Mouse (Mus musculus) lung, embryonic 14.5 days (tissue): ENCODE data around the gene Dnah17. TPM values are rescaled to one million over a fixed set of nuclear protein-coding genes. Genes with fewer than 3 reads are reported as not detected.

Source experiments
- ATAC-seq: fragments of 200-750 bp; cut with Nextera tagmentation; 2 replicates; pipeline ENCODE4 v1.8.0; 2017; ENCODE audit warnings: mild to moderate bottlenecking, moderate TSS enrichment, moderate library complexity; ENCODE audit not compliant: insufficient read depth
- DNase-seq: peaks from one replicate; pipeline ENCODE4 v3.0.0-alpha.2; 2015
- H3K27ac ChIP-seq: fragments of 300-500 bp; sonication (generic); 2 replicates; pipeline ENCODE4 v1.5.1; 2014; ENCODE audit warnings: low read depth, mild to moderate bottlenecking, moderate library complexity
- H3K27me3 ChIP-seq: fragments of 300-500 bp; sonication (generic); 2 replicates; pipeline ENCODE4 v1.6.1; 2014; ENCODE audit warnings: low read length, control low read depth; ENCODE audit not compliant: insufficient read depth
- H3K36me3 ChIP-seq: fragments of 300-500 bp; sonication (generic); 2 replicates; pipeline ENCODE4 v1.6.1; 2014; ENCODE audit warnings: control low read depth; ENCODE audit not compliant: insufficient read depth
- H3K4me1 ChIP-seq: fragments of 300-500 bp; sonication (generic); 2 replicates; pipeline ENCODE4 v1.6.1; 2014; ENCODE audit warnings: antibody characterized with exemption, control low read depth; ENCODE audit not compliant: insufficient read depth
- H3K4me2 ChIP-seq: fragments of 300-500 bp; sonication (generic); 2 replicates; pipeline ENCODE4 v1.6.1; 2014; ENCODE audit warnings: mild to moderate bottlenecking
- H3K4me3 ChIP-seq: fragments of 300-500 bp; sonication (generic); 2 replicates; pipeline ENCODE4 v1.5.1; 2014; ENCODE audit warnings: low read depth, low read length
- H3K9ac ChIP-seq: fragments of 300-500 bp; sonication (generic); 2 replicates; pipeline ENCODE4 v1.6.1; 2014
- H3K9me3 ChIP-seq: fragments of 300-500 bp; sonication (generic); 2 replicates; pipeline ENCODE4 v1.6.1; 2016; ENCODE audit warnings: low read depth, low read length, control low read depth
- CTCF ChIP-seq: IDR thresholded peaks from 2 replicates; pipeline ENCODE4 v1.5.1; 2016; ENCODE audit warnings: antibody characterized with exemption, low read depth
- WGBS: fragments of 180-500 bp; shearing (Covaris S2); extraction: QIAGEN DNeasy Blood & Tissue Kit; methylation state at CpG from one replicate; pipeline ENCODE4 v1.1.7; 2014; 5-methylcytosine and 5-hydroxymethylcytosine counted together
- polyA plus RNA-seq: library from polyadenylated mRNA; unstranded; fragments of >200 nt; fragmentation: Nextera tagmentation; extraction: Ambion mirVana; gene quantifications from 2 replicates; pipeline ENCODE4 v1.2.1, GENCODE M21; 2014

Dnah17 gene
- polyA plus RNA-seq, 1 experiment from 2014 or later: 0.29 TPM

DNA sequence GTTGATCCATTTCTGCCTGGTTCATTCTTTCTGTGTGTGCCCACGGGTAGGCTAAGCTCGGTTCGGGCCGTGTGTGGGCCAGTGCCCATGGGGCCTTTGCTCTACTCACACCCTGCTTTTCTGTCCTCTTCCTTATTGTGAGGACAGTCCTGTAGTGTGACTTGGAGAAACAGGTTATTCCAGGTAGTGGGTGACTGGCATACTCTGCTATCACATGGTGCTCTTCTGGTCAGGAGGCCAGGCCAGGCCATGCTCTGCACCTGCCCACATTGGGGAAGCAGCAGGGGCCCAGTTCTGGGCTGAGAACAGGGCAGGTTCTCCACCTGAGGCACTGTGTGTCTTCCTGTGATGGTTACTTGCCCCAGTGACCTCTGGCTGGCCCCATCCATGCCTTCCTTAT lies 132.1 kb downstream of the Dnah17 start:
- ATAC-seq (no peak), DNase-seq (no peak)
- peaks cover 49% of the 10 kb centered on the region for H3K36me3 ChIP-seq
- peaks cover 2% of the 10 kb centered on the region; the same call in 1 of the 2 replicates for H3K4me1 ChIP-seq
- H3K9me3 ChIP-seq: no peaks in the 10 kb centered on the region
- 91% methylated on average over 4 of the region's 4 CpGs for WGBS
- no peak overlapping the region for H3K4me2 ChIP-seq
- no peak for TF ChIP-seq CTCF
- no peak overlapping the region for H3K4me3 ChIP-seq
- no peaks in the 10 kb centered on the region for H3K27me3 ChIP-seq
- no peak overlapping the region for H3K27ac ChIP-seq
- H3K9ac ChIP-seq: no peak overlapping the region

DNA sequence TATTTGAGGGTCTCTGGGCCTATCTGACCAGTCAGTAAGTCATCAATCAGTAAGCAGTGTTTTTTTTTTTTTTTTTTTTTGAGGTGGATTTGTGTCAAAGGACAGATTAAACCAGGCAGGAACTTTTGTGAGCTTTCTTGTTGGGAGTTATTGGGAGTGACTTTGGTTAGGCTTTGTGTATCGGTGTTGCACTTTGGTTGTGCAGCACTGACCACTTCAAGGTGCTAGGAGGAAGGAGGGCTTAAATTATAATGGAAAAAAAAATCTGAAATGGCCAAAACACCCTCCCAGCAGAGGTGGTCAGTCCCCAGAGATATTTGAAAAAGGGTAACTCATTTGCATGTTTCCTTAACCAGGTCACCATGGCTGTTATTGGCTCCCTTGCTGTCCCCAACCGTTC lies 133.3 kb downstream of the Dnah17 start:
- Histone ChIP-seq H3K9me3 (no peaks in the 10 kb centered on the region), H3K4me3 (no peak overlapping the region), H3K9ac (no peak overlapping the region), H3K4me1 (peaks cover 5% of the 10 kb centered on the region; the same call in 1 of the 2 replicates), H3K27ac (no peak overlapping the region), H3K4me2 (no peak overlapping the region), H3K36me3 (peaks cover 39% of the 10 kb centered on the region), H3K27me3 (no peaks in the 10 kb centered on the region)
- 87% methylated on average over 2 of the region's 2 CpGs for WGBS
- no peak for TF ChIP-seq CTCF
- DNase-seq (no peak), ATAC-seq (no peak)

DNA sequence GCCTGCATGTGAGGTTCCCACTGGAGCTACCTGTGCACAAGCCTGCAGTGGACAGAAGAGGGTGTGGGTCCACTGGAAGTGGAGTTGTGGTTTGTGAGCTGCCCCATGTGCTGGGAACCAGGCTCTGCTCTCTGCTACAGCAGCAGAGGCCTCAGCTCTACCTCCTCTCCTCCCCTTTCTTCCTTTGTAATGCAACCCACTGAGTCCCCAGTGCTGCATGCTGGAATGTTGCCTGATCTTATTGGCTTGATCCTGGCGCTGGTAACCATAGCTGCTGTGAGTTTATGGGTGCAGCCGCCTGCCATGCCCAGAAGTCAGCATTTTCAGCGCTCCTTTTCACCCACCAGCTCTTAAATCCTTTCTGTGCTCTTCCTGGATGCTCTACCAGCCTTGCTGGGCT lies 134.4 kb downstream of the Dnah17 start:
- Histone ChIP-seq H3K9me3 (no peaks in the 10 kb centered on the region), H3K4me2 (no peak overlapping the region), H3K36me3 (peaks cover 29% of the 10 kb centered on the region), H3K27ac (no peak overlapping the region), H3K9ac (no peak overlapping the region), H3K4me3 (no peak overlapping the region), H3K27me3 (no peaks in the 10 kb centered on the region), H3K4me1 (peaks cover 5% of the 10 kb centered on the region; the same call in 1 of the 2 replicates)
- DNase-seq (no peak), ATAC-seq (no peak)
- 49% methylated on average over 3 of the region's 3 CpGs for WGBS
- no peak for TF ChIP-seq CTCF

DNA sequence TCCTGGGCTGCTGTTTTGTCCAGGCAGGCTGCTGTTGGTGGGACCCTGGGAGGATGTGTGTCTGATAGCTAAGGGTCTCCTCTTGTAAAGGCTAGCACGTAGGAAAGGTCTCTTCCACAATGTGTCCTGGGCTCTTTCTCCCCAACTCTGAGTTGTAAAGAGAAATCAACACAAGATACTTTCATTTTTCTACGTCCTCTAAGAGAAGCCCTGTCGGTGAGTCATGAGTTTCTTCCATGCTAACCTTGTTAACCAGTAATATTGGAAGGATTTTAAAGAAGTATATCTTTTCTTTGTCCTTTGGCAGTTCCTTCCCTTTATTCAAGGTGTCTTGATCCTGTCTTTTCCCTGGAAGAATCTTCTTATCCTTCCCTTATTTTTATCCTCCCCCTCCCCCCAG lies 134.8 kb downstream of the Dnah17 start:
- Histone ChIP-seq H3K4me1 (peaks cover 5% of the 10 kb centered on the region; the same call in 1 of the 2 replicates), H3K9me3 (no peaks in the 10 kb centered on the region), H3K4me2 (no peak overlapping the region), H3K9ac (no peak overlapping the region), H3K27ac (no peak overlapping the region), H3K4me3 (no peak overlapping the region), H3K27me3 (no peaks in the 10 kb centered on the region), H3K36me3 (peaks cover 25% of the 10 kb centered on the region)
- no peak for TF ChIP-seq CTCF
- ATAC-seq: no peak
- 69% methylated on average over 3 of the region's 3 CpGs for WGBS
- DNase-seq: no peak

DNA sequence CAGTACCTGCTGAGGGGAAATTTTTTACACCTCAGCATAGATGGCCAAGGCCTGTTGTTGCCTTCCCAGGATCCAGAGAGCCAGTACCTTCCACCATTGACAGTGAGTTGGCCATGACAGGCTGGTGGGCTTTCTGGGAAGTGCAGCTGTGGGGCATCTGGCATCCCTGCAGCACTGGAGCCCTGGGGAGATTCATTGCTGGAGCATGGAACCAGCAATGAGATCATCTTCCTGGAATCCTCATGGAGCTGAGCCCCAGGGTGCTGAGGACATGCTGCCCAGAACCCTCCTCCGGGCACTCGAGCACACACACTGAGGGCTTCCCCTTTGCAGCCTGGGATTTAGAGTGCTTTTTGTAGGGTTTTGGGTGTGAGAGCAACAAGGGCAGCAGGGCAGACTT lies 135.2 kb downstream of the Dnah17 start:
- no peaks in the 10 kb centered on the region for H3K27me3 ChIP-seq
- peaks cover 20% of the 10 kb centered on the region for H3K36me3 ChIP-seq
- H3K27ac ChIP-seq: no peak overlapping the region
- no peak overlapping the region for H3K4me2 ChIP-seq
- no peak for DNase-seq
- no peak overlapping the region for H3K9ac ChIP-seq
- WGBS: 73% methylated on average over 2 of the region's 2 CpGs
- no peaks in the 10 kb centered on the region for H3K9me3 ChIP-seq
- H3K4me3 ChIP-seq: no peak overlapping the region
- ATAC-seq: no peak
- H3K4me1 ChIP-seq: peaks cover 5% of the 10 kb centered on the region; the same call in 1 of the 2 replicates
- TF ChIP-seq CTCF: 0 out of 2 replicates have a peak, but pooled peaks have one; percentile 6

DNA sequence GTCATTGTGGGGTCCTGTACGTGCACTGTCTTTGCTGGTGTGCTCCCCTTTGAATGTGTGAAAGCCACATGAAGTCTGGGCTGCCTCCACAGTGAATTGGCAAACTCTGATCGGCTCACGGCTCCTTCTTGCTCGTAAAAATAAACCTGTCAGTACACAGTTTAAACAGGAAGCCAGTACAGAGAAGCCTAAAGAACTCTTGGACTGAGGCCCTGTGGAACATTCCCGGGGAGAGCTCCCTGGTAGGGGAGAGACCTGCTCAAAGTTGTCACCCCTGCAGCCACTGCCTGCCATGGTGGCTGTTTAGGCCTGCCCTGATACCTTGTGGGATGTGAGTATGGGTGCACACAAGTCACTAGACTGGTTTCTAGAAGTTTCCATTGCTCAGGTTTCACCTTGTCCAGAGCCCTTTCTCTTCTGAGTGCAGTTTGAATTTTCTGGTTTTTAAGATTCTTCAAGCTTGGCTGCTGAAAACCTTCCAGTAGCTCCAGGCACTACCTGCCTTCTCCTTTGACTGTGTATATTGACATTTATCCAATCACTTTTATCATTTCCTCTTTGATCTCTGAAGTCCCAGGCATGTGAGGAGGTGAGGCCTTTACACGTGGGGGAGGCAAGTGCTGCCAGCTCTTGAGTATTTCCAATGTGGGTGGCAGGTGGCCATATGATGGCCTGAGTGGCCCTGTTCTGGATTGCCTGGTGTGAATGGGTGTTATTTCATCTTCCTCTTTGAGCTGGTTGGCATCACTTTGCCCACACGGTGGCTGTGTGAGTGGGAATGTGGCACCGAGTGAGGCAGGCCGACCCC lies 136.0 kb downstream of the Dnah17 start:
- DNase-seq: peak; percentile 43
- Histone ChIP-seq H3K27ac (peak overlapping the region; percentile 42; the same call in 1 of the 2 replicates), H3K9ac (0 out of 2 replicates have a peak overlapping the region, but pooled peaks have one; percentile 27), H3K36me3 (peaks cover 13% of the 10 kb centered on the region), H3K4me3 (no peak overlapping the region), H3K9me3 (no peaks in the 10 kb centered on the region), H3K27me3 (no peaks in the 10 kb centered on the region), H3K4me1 (peaks cover 5% of the 10 kb centered on the region; the same call in 1 of the 2 replicates), H3K4me2 (peak overlapping the region; percentile 4; the same call in 1 of the 2 replicates)
- no peak for TF ChIP-seq CTCF
- WGBS: 39% methylated on average over 9 of the region's 9 CpGs
- ATAC-seq: peak; percentile 20; the same call in 1 of the 2 replicates
